Mouse (Mus musculus): ENCODE measurements around the gene Lsg1. TPM values are rescaled to one million over a fixed set of nuclear protein-coding genes. Genes with fewer than 3 reads are reported as not detected.
A peak's percentile ranks its signal among the peaks of the same experiment; 100 is the strongest.

The Lsg1 gene
- total RNA-seq, 2 experiments from 2014 or later, result 19.5 to 20.2 TPM

DNA sequence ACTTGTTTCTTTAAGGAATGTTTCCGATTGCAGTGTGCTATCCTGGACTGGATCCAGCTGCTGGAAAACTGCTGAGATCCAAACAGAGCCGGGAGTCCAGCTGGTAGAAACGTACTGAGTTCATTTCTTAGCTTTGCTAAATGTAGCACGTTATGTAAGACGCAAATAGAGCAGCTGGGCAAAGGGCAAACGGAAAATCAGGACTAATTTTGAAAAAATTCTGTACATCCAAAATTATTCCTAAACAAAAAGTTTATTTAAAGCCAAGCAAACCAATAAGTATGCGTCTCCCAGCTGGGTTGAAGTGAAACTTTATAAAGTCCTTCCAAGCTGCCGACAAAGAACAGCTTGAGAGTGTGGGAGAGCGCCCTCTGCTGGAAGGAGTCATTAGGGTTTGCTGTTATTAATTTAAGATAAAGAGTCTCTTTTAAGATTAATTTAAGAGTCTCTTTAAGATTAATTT is 67.0 kb downstream of the Lsg1 start:
- peak overlapping the region; percentile 75 for H3K4me3 ChIP-seq
- intact Hi-C loops (cut with DNase I), result loop anchor here (5.0 kb wide), 1 partner anchor 268 kb away; no protein-coding TSS in a partner anchor
- H3K27ac ChIP-seq, result peak overlapping the region; percentile 88
- no peak; the same call in 1 of the 2 replicates for TF ChIP-seq CTCF (IDR thresholded peaks at IDR 0.05)
- peak; percentile 84 for DNase-seq

DNA sequence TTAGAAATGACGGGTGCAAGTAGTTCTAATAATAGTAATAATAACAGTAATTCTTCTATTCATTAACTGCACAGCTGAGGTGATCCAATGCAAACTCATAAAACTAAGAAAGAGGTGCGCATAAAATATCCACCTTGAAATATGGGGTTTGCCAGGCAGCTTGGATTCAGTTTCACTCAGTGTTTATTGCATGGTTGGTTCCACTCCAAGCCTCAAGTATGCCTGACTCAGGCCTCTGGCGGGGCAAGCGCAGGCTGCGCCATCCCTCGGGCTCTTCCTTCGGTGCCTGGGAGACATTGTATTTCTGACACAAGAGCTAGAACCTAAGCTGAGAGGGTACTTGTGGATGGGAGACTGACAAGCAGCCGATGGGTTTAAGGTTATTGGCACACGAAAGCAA is 68.8 kb downstream of the Lsg1 start:
- intact Hi-C loops (cut with DNase I), result no loop called here
- H3K27ac ChIP-seq, result peak overlapping the region; percentile 51; the same call in 1 of the 2 replicates
- 0 out of 2 replicates have a peak, but pooled peaks have one; percentile 1 for TF ChIP-seq CTCF (IDR thresholded peaks at IDR 0.05)
- peak overlapping the region; percentile 48 for H3K4me3 ChIP-seq
- peak; percentile 62 for DNase-seq

DNA sequence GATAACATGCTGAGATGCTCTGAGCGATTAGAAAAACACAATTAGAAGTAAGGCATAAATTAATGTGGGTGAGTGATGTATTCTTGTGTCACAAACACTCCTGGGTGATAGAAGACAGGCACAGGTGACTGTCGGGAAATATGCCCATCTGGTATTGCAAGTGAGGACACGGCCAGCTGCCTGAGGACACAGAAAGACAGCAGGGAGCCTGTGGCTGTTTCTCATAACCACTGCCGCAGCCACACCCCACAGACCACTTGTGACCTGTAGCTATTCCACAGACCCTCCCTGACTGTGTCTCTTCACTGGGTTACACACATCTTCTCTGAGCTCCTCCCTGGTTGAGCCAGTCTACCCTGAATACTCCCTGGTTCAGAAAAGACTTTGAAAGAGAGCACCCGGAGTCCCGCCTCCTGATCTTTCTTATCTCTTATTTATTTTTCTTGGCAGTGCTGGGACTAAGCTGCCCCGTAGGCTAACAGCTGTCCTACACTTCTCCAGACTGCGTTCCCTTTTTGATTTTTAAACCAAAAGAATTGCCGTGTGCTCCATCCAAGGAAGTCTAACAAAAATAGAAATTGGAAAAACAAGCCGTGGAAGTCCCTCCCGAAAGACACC is 69.6 kb downstream of the Lsg1 start:
- H3K27ac ChIP-seq, result peak overlapping the region; percentile 51
- no peak for DNase-seq
- intact Hi-C loops (cut with DNase I), result no loop called here

DNA sequence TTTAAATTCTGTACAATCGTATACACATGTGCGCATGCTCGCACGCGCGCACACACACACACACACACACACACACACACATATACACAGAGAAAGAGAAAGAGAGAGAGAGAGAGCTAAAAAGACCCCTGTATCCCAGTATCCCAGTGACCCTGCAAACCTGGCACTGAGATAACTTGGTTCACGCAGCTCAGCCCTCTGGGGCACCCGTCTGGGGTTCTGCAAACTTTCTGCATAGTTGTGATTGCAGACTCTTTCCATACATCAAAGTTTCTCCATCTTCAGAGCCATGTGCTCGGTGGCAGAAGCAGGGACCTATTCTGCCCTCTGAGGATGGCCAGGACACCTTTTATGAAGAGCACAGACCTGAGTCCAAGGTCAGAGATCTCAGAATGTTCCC is 70.4 kb downstream of the Lsg1 start:
- DNase-seq, result no peak
- Histone ChIP-seq H3K27ac (no peak overlapping the region), H3K4me3 (no peak overlapping the region)
- no peak for TF ChIP-seq CTCF (IDR thresholded peaks at IDR 0.05)
- intact Hi-C loops (cut with DNase I), result no loop called here

More for the DNA sequence above, 69.6 kb downstream of the Lsg1 start:
- TF ChIP-seq CTCF (IDR thresholded peaks at IDR 0.05), result no peak
- H3K4me3 ChIP-seq, result peak overlapping the region; percentile 48

DNA sequence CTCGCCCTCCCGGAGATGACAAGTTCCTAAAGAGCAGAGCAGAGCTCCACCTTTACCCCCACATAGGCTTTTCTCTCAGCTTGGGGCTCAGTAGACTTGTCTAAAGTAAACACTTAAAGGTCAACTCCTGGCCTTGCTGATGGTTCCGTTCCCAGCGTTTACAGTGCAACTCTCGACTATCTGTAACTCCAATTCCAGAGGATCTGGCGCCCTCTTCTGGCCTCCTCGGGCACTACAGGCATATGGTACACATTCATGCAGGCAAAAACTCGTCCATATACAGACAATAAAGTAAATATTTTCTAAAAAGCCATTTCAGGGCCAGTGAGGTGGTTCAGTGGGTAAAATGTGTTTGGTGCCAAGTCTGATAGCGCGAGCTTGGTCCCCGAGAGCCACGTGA is 72.0 kb downstream of the Lsg1 start:
- no peak for DNase-seq
- intact Hi-C loops (cut with DNase I), result no loop called here
- Histone ChIP-seq H3K4me3 (no peak overlapping the region), H3K27ac (no peak overlapping the region)
- peak; percentile 58 for TF ChIP-seq CTCF (IDR thresholded peaks at IDR 0.05)

DNA sequence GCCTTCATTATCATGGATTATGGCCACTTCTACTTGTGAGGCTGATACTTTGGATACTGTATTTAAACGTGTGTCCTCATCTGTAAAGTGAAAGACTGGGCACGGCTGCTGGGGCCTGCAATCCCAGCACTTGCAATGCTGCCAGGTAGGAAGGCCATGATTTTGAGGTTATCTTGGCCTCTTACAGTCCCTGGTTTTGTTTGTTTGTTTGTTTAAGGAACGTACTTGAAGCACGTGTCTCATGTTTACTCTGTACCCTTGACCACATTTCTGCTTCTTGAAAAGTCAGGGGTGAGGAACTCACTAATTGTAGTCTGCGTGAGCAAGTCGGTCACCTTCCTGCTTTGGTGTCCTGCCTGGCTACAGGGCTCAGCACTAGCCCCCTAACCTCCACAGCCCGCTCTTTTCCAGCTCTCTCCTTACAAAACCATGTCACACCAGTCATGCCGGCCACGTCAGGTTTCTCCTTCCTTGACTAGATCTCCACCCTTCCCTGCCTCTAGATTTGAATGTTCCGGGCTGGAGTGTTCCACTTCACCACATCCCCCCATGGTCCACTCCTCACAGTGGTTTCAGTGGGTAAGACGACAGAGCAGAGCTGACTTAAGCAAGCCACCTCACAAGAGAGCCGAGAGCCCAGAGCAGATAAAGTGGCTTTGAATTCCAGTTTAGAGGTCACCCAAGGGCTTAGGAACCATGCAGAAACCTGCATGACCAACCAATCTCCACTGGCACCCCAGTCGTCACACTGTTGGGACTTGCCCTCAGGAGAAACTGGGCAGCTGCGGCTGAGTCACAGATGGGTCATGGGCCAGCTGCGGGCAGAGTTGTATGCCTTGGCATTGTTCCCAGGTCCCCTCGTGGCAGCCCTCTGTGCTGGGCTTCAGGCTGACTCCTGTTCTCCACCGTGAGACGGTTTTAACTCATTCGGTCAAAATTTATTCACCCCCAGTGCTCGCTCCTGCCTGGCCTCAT is 74.1 kb downstream of the Lsg1 start:
- no peak for TF ChIP-seq CTCF (IDR thresholded peaks at IDR 0.05)
- peak overlapping the region; percentile 94; the same call in 1 of the 2 replicates for H3K27ac ChIP-seq
- intact Hi-C loops (cut with DNase I), result no loop called here
- no peak overlapping the region for H3K4me3 ChIP-seq
- DNase-seq, result peak; percentile 52

DNA sequence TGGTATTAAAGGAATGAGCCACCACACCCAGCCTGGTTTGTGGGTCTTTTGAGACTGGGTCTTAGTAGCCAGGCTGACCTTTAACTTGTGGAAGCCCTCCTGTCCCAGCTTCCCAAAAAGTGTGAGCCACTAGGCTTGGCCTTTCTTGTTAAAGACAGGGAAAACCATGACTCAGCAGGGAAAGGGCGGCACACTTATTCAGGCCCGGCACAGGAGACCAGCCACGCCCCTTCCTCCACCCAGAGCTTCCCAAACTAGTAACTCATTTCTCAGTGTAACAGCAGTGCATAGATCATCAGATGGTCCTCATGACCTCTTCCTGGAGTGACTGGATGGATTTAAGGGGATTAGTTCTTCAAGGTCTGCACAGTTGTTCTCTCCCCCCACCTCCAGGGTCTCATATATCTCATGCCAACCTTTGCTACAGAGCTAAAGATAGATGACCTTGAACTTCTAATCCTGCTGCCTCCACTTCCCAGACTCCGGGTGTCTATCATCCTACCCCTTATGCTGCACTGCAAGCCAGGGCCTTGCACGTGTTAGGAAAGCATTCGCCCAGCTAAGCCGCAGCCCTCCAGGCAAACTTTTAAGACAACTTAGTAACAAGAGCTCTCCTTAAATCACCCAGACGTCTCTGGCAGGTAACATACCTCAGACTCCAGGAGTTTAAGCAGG is 74.9 kb downstream of the Lsg1 start:
- Histone ChIP-seq H3K4me3 (no peak overlapping the region), H3K27ac (peak overlapping the region; percentile 94)
- peak; percentile 49 for DNase-seq
- no peak for TF ChIP-seq CTCF (IDR thresholded peaks at IDR 0.05)
- intact Hi-C loops (cut with DNase I), result no loop called here

DNA sequence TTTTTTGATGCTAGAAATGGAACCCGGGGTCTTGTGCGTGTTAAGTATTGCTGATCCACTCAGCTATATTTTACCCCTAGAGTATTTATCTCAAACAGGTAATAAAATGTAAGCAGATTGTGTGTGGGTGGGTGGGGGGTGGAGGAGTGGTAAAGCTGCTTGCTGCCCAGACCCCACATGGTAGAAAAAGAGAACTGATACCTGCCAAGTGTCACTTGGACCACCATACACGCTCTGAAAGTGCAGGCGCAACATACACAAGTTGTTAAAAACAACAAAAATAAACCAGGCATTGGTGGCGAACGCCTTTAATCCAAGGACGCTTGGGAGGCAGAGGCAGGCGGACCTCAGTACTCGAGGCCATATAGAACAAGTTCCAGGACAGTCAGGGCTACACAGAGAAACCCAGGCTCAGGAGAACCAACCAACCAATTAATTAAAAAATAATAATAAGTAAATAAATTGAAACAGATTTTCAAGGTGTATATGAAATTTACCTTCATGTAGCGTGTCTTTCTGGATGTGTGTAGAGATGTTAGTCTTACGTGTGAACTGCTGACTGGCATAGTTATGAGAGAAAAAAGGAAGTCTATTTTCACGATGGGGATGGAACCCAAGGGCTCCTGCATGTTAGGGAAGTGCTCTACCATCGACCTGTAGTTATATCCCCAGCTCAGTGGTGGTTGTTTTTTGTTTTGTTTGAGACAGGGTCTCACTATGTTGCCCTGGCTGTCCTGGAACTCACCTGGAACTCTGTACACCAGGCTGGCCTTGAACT is 75.6 kb downstream of the Lsg1 start:
- DNase-seq, result no peak
- peak overlapping the region; percentile 94 for H3K27ac ChIP-seq
- no peak for TF ChIP-seq CTCF (IDR thresholded peaks at IDR 0.05)
- intact Hi-C loops (cut with DNase I), result no loop called here
- H3K4me3 ChIP-seq, result peak overlapping the region; percentile 77

DNA sequence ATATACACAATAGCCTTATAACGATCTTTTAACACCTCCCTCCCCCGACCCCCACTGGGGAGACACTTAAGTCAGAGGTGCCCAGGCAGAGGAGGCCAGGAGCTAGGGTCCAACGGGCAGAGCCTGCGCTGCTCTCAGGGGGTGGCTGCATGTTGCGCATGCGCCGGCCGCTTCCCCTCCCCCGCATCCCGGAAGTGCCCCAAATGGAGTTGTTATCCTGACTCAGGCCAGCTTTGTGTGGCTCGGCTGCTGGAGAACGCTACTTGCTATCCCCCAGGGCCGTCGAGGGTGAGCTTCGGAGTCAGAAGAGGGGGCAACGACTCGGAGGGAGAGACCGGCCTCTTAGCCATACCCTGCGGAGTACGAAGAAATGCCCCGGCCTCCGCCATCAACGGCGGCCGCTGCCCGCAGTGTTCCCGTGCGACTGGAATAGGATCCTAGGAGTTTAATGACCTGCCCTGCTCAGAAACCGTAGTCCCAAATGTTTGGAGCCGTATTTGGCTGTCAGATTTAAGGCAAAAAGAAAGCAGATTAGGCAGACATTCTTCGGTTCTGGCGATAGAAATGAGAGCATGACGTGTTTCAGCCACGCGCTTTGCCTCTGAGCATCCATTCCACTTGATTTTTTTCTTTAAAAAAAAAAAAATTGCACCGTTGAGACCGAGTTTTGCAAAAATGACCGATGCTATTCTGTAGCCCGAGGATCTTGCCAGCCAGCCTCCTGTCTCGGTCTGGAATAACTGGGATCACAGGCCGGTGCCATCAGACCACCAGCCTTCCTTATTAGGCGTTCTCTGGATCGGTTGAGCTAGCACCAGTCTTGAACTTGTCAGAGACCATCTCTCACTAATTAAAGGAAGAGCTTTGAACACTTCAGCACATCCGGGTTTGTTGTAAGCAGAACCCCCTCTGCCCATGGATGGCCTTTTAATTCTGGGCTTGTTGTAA is 76.6 kb downstream of the Lsg1 start:
- DNase-seq, result peak; percentile 92
- Histone ChIP-seq H3K4me3 (peak overlapping the region; percentile 77), H3K27ac (peak overlapping the region; percentile 94)
- intact Hi-C loops (cut with DNase I), result no loop called here
- TF ChIP-seq CTCF (IDR thresholded peaks at IDR 0.05), result no peak

Other genes starting within 250 kb of the Lsg1 start
- gene Atp13a3, start 181.6 kb downstream of the Lsg1 start, total RNA-seq (2021), result 10 to 100 TPM; 30.4 to 35.2 TPM
- 1 to 10 TPM; 1.7 to 2.1 TPM for gene Tmem44, start 36.8 kb downstream of the Lsg1 start, total RNA-seq (2021)
- 1 to 10 TPM; 4.7 to 6.9 TPM for gene Fam43a, start 12.1 kb upstream of the Lsg1 start, total RNA-seq (2021)

All from gastrocnemius, adult 2 months (tissue).